Mouse (Mus musculus): ENCODE measurements around the gene Clic3.
A peak's percentile ranks its signal among the peaks of the same experiment; 100 is the strongest.

Clic3 gene

GRCm38 (mm10) chr2:25442682-25443081 is 14.0 kb upstream of the Clic3 start:
- no peak for DNase-seq (ENCODE audit: inconsistent ontology term)

GRCm38 (mm10) chr2:25450853-25451647 is 5.6 kb upstream of the Clic3 start:
- no peak for DNase-seq (ENCODE audit: inconsistent ontology term)

- DNase-seq (ENCODE audit: inconsistent ontology term), result no peak
Measured at GRCm38 (mm10) chr2:25452951-25453350, 3.7 kb upstream of the Clic3 start.

- no peak for DNase-seq (ENCODE audit: inconsistent ontology term)
Measured at GRCm38 (mm10) chr2:25457022-25457896, 621 bp downstream of the Clic3 start.

GRCm38 (mm10) chr2:25458911-25459310 is 2.3 kb downstream of the Clic3 start:
- peak; percentile 59 for DNase-seq (ENCODE audit: inconsistent ontology term)

- DNase-seq (ENCODE audit: inconsistent ontology term), result no peak
Measured at GRCm38 (mm10) chr2:25460135-25460534, 3.5 kb downstream of the Clic3 start.

- peak; percentile 96 for DNase-seq (ENCODE audit: inconsistent ontology term)
Measured at GRCm38 (mm10) chr2:25460551-25461309, 4.1 kb downstream of the Clic3 start, which contains the start of gene Paxx. TSS of gene Paxx (minus strand) at chr2:25461094.

- DNase-seq (ENCODE audit: inconsistent ontology term), result no peak
Measured at GRCm38 (mm10) chr2:25461407-25461806, 4.8 kb downstream of the Clic3 start.

- DNase-seq (ENCODE audit: inconsistent ontology term), result no peak
Measured at GRCm38 (mm10) chr2:25463630-25464029, 7.0 kb downstream of the Clic3 start.

- DNase-seq (ENCODE audit: inconsistent ontology term), result no peak
Measured at GRCm38 (mm10) chr2:25465256-25465655, 8.6 kb downstream of the Clic3 start.

GRCm38 (mm10) chr2:25465816-25466635 is 9.4 kb downstream of the Clic3 start:
- no peak for DNase-seq (ENCODE audit: inconsistent ontology term)

- peak; percentile 83 for DNase-seq (ENCODE audit: inconsistent ontology term)
Measured at GRCm38 (mm10) chr2:25467606-25468303, 11.1 kb downstream of the Clic3 start.

- peak; percentile 83 for DNase-seq (ENCODE audit: inconsistent ontology term)
Measured at GRCm38 (mm10) chr2:25468962-25469915, 12.6 kb downstream of the Clic3 start.

GRCm38 (mm10) chr2:25469969-25470368 is 13.3 kb downstream of the Clic3 start, which contains the start of gene Ptgds:
TSS of gene Ptgds (minus strand) at chr2:25470046.
- no peak for DNase-seq (ENCODE audit: inconsistent ontology term)

GRCm38 (mm10) chr2:25472550-25472949 is 15.9 kb downstream of the Clic3 start:
- DNase-seq (ENCODE audit: inconsistent ontology term), result no peak

GRCm38 (mm10) chr2:25477541-25477940 is 20.9 kb downstream of the Clic3 start:
- DNase-seq (ENCODE audit: inconsistent ontology term), result no peak

- no peak for DNase-seq (ENCODE audit: inconsistent ontology term)
Measured at GRCm38 (mm10) chr2:25477967-25478675, 21.5 kb downstream of the Clic3 start.

GRCm38 (mm10) chr2:25479551-25480311 is 23.1 kb downstream of the Clic3 start:
- peak; percentile 46 for DNase-seq (ENCODE audit: inconsistent ontology term)
